ENCODE assay signal across 8 mouse cellular contexts in genomic region chr2:137116025-137116674, GRCm38 (mm10). TPM values are rescaled to one million over a fixed set of nuclear protein-coding genes. Genes with fewer than 3 reads are reported as not detected.
A peak's percentile ranks its signal among the peaks of the same experiment; 100 is the strongest.
DNase-seq lines count a peak whose midpoint lies in the region; ATAC-seq and TF ChIP-seq lines count a peak whose summit lies in the region.

Jag1 (minus strand) TSS chr2:137116644.

- H3K9me3 ChIP-seq in hindbrain, embryonic 15.5 days = no peaks in the 10 kb centered on the region
- H3K9me3 ChIP-seq in limb, embryonic 11.5 days (ENCODE audit: control insufficient read depth, low read length) = no peaks in the 10 kb centered on the region
- no peaks in the 10 kb centered on the region for H3K9me3 ChIP-seq in midbrain, postnatal 0 days (ENCODE audit: low read length)

- ATAC-seq in frontal cortex, adult (ENCODE audit: low TSS enrichment) = 0 out of 2 replicates have a peak, but pooled peaks have one; percentile 13
- ATAC-seq in hindbrain, embryonic 15.5 days (ENCODE audit: low FRiP score, low read depth) = peak; percentile 4; the same call in 1 of the 2 replicates
- no peak for ATAC-seq in limb, embryonic 11.5 days (ENCODE audit: insufficient number of reproducible peaks, low FRiP score, low TSS enrichment, low read depth)
- ATAC-seq in midbrain, postnatal 0 days (ENCODE audit: low FRiP score) = no peak

- no peak for TF ChIP-seq CTCF in midbrain, postnatal 0 days (IDR thresholded peaks at IDR 0.05)

- H3K9ac ChIP-seq in hindbrain, embryonic 15.5 days = peak within 1 kb of the TSS; percentile 62
- peak within 1 kb of the TSS; percentile 86 for H3K9ac ChIP-seq in limb, embryonic 11.5 days (ENCODE audit: low read length)
- H3K9ac ChIP-seq in midbrain, postnatal 0 days (replicated peaks; ENCODE audit: low read length, poor library complexity, severe bottlenecking) = peak within 1 kb of the TSS; percentile 62

- peak within 1 kb of the TSS; percentile 85 for H3K27ac ChIP-seq in hindbrain, embryonic 15.5 days (replicated peaks)
- peak within 1 kb of the TSS; percentile 92 for H3K27ac ChIP-seq in limb, embryonic 11.5 days (replicated peaks; ENCODE audit: low read depth, low read length)
- peak within 1 kb of the TSS; percentile 71 for H3K27ac ChIP-seq in midbrain, postnatal 0 days (ENCODE audit: low read depth, low read length)

- no peaks in the 10 kb centered on the region for H3K36me3 ChIP-seq in hindbrain, embryonic 15.5 days
- no peaks in the 10 kb centered on the region for H3K36me3 ChIP-seq in limb, embryonic 11.5 days (ENCODE audit: control insufficient read depth, insufficient read depth, low read length)
- no peaks in the 10 kb centered on the region for H3K36me3 ChIP-seq in midbrain, postnatal 0 days (ENCODE audit: insufficient read depth, low read length)

- H3K27me3 ChIP-seq in hindbrain, embryonic 15.5 days = 0 out of 2 replicates have a peak, but pooled peaks cover 3% of the 10 kb centered on the region
- peaks cover 5% of the 10 kb centered on the region; the same call in 1 of the 2 replicates for H3K27me3 ChIP-seq in limb, embryonic 11.5 days (ENCODE audit: control insufficient read depth, insufficient read depth, low read length)
- H3K27me3 ChIP-seq in midbrain, postnatal 0 days (ENCODE audit: insufficient read depth, low read length) = no peaks in the 10 kb centered on the region

- peak within 1 kb of the TSS; percentile 98 for H3K4me2 ChIP-seq in hindbrain, embryonic 15.5 days
- H3K4me2 ChIP-seq in limb, embryonic 11.5 days (ENCODE audit: low read depth, severe bottlenecking) = peak within 1 kb of the TSS; percentile 73
- H3K4me2 ChIP-seq in midbrain, postnatal 0 days (ENCODE audit: low read depth, low read length, poor library complexity, severe bottlenecking) = peak within 1 kb of the TSS; percentile 99

- H3K4me3 ChIP-seq in hindbrain, embryonic 15.5 days = peak within 1 kb of the TSS; percentile 57
- H3K4me3 ChIP-seq in limb, embryonic 11.5 days (ENCODE audit: low read depth, low read length) = peak within 1 kb of the TSS; percentile 74
- H3K4me3 ChIP-seq in midbrain, postnatal 0 days (ENCODE audit: low read depth, low read length) = peak within 1 kb of the TSS; percentile 64

- WGBS in hindbrain, embryonic 15.5 days = 0% methylated on average over 59 of the region's 59 CpGs
- under 1% methylated on average over 58 of the region's 59 CpGs for WGBS in limb, embryonic 11.5 days
- 1% methylated on average over 29 of the region's 59 CpGs for WGBS in midbrain, postnatal 0 days

- peaks cover 51% of the 10 kb centered on the region for H3K4me1 ChIP-seq in hindbrain, embryonic 15.5 days (replicated peaks)
- H3K4me1 ChIP-seq in limb, embryonic 11.5 days (ENCODE audit: control insufficient read depth, insufficient read depth, low read length) = peaks cover 17% of the 10 kb centered on the region
- no peaks in the 10 kb centered on the region; the same call in 1 of the 2 replicates for H3K4me1 ChIP-seq in midbrain, postnatal 0 days (ENCODE audit: insufficient read depth, low read length)

- peak; percentile 93 for DNase-seq in heart, adult 11 months
- no peak for DNase-seq in heart, adult 8-10 months (ENCODE audit: low spot score)
- DNase-seq in adrenal gland, postnatal 14 days = peak; percentile 56
- peak; percentile 71 for DNase-seq in limb, embryonic 11.5 days (ENCODE audit: low spot score)
- DNase-seq in midbrain, postnatal 0 days (ENCODE audit: low spot score) = peak; percentile 46
- peak; percentile 44 for DNase-seq in testis, postnatal 14 days (ENCODE audit: low spot score)

RNA-seq across cellular contexts. Expression of gene Jag1, which starts in this region (rescaled TPM):
- total RNA-seq in heart, adult 8-10 months (2022) = 10 to 100 TPM in 1 of 4 experiments, 1 to 10 TPM in 3; 8.4 to 10.0 (median 9.1) TPM
- 15.0 and 18.3 TPM in 2 replicates for total RNA-seq in adrenal gland, postnatal 14 days (2021)
- polyA plus RNA-seq in hindbrain, embryonic 15.5 days (2015; fragmentation: Nextera tagmentation; extraction: Ambion mirVana) = 10.6 and 12.3 TPM in 2 replicates
- 23.3 and 24.8 TPM in 2 replicates for polyA plus RNA-seq in limb, embryonic 11.5 days (2014; fragmentation: Nextera tagmentation; extraction: Ambion mirVana)
- 8.7 and 10.1 TPM in 2 replicates for total RNA-seq in midbrain, postnatal 0 days (2014; rRNA removed)
- 4.3 and 4.4 TPM in 2 replicates for polyA plus RNA-seq in midbrain, postnatal 0 days (2015; fragmentation: Nextera tagmentation; extraction: Ambion mirVana)

Comparison
In these comparisons a context has a peak if more than half of its experiments do, and no peak if none do; other contexts are left out.
1. ATAC-seq: peak in frontal cortex, adult (single experiment) and hindbrain, embryonic 15.5 days (single experiment); none in limb, embryonic 11.5 days (single experiment) and midbrain, postnatal 0 days (single experiment).
2. Peak in every context shown above with its lines, with median percentiles within 50 percentile points of each other: H3K27ac ChIP-seq, H3K4me2 ChIP-seq, H3K4me3 ChIP-seq and H3K9ac ChIP-seq.